Mouse (Mus musculus) brain, embryonic 18.5 days (tissue): ENCODE results near the gene Adam11.

Source experiments
- DNase-seq: peaks from one replicate; pipeline ENCODE4 v3.0.0-alpha.2; 2012; ENCODE audit warnings: low read depth, low spot score

The Adam11 gene

GRCm38 (mm10) chr11:102778597-102778996, 17.4 kb downstream of the Adam11 start:
- no peak for DNase-seq

GRCm38 (mm10) chr11:102779081-102779638, 17.9 kb downstream of the Adam11 start:
- DNase-seq, result no peak

- no peak for DNase-seq
Measured at GRCm38 (mm10) chr11:102779824-102780223, 18.6 kb downstream of the Adam11 start.

- no peak for DNase-seq
Measured at GRCm38 (mm10) chr11:102780271-102780985, 19.2 kb downstream of the Adam11 start.

- DNase-seq, result no peak
Measured at GRCm38 (mm10) chr11:102780986-102781351, 19.7 kb downstream of the Adam11 start.

- no peak for DNase-seq
Measured at GRCm38 (mm10) chr11:102781523-102781922, 20.3 kb downstream of the Adam11 start.

GRCm38 (mm10) chr11:102783443-102783842, 22.2 kb downstream of the Adam11 start:
- no peak for DNase-seq

- DNase-seq, result no peak
Measured at GRCm38 (mm10) chr11:102787688-102788177, 26.5 kb downstream of the Adam11 start.

- DNase-seq, result no peak
Measured at GRCm38 (mm10) chr11:102791682-102792445, 30.6 kb downstream of the Adam11 start.

GRCm38 (mm10) chr11:102794157-102794556, 32.9 kb downstream of the Adam11 start:
- DNase-seq, result no peak

- DNase-seq, result no peak
Measured at GRCm38 (mm10) chr11:102803453-102803852, 42.2 kb downstream of the Adam11 start.

GRCm38 (mm10) chr11:102808246-102808645, 47.0 kb downstream of the Adam11 start:
- DNase-seq, result no peak

- DNase-seq, result no peak
Measured at GRCm38 (mm10) chr11:102810721-102811485, 49.7 kb downstream of the Adam11 start.

GRCm38 (mm10) chr11:102814881-102815280, 53.6 kb downstream of the Adam11 start:
- DNase-seq, result no peak

- no peak for DNase-seq
Measured at GRCm38 (mm10) chr11:102818121-102819020, 57.1 kb downstream of the Adam11 start.

- DNase-seq, result no peak
Measured at GRCm38 (mm10) chr11:102819021-102819782, 58.0 kb downstream of the Adam11 start, which contains the start of gene Gjc1. Gene Gjc1 (minus strand): TSS chr11:102819700.

- DNase-seq, result no peak
Measured at GRCm38 (mm10) chr11:102819783-102820385, 58.6 kb downstream of the Adam11 start.

GRCm38 (mm10) chr11:102820432-102820831, 59.2 kb downstream of the Adam11 start:
- no peak for DNase-seq

GRCm38 (mm10) chr11:102821231-102821630, 60.0 kb downstream of the Adam11 start:
- DNase-seq, result no peak
